Mouse (Mus musculus) layer of hippocampus, postnatal 14 days (tissue): Measurements from ENCODE around the gene D130043K22Rik. TPM values are rescaled to one million over a fixed set of nuclear protein-coding genes. Genes with fewer than 3 reads are reported as not detected.
"Not testable (repeated sequence)": the region's sequence is repeated elsewhere in the genome, so short reads cannot be mapped to it uniquely, and the experiment has no call there.

ENCODE experiments used
- DNase-seq, 2 experiments: peaks; one replicate each; pipeline ENCODE4 v3.0.0; 2021 to 2022; ENCODE audit warnings: low spot score in 2 of 2, mixed read lengths in 1 of 2
- total RNA-seq, 2 experiments: library from RNA; stranded (reverse); gene quantifications; 2 replicates each; pipeline ENCODE4 v1.2.3; 2021

D130043K22Rik gene
- total RNA-seq, 2 experiments from 2014 or later = 27.8 to 28.1 TPM

- peak; percentile 93 to 94 for DNase-seq
Measured at GRCm38 (mm10) chr13:24831353-24832130, 13.4 kb upstream of the D130043K22Rik start, which contains the start of the genes Acot13 and Tdp2. Gene Acot13 (minus strand): TSS chr13:24831540. Gene Tdp2 (plus strand): TSS chr13:24831679.

- no peak for DNase-seq
Measured at GRCm38 (mm10) chr13:24832131-24832810, 12.7 kb upstream of the D130043K22Rik start.

- DNase-seq = no peak
Measured at GRCm38 (mm10) chr13:24832811-24833155, 12.2 kb upstream of the D130043K22Rik start.

GRCm38 (mm10) chr13:24837765-24838164 is 7.2 kb upstream of the D130043K22Rik start:
- not testable (repeated sequence) for DNase-seq

- no peak for DNase-seq
Measured at GRCm38 (mm10) chr13:24839831-24840230, 5.1 kb upstream of the D130043K22Rik start.

- no peak for DNase-seq
Measured at GRCm38 (mm10) chr13:24841702-24842101, 3.2 kb upstream of the D130043K22Rik start.

- no peak for DNase-seq
Measured at GRCm38 (mm10) chr13:24849318-24849717, 4.4 kb downstream of the D130043K22Rik start.

GRCm38 (mm10) chr13:24851989-24852388 is 7.1 kb downstream of the D130043K22Rik start:
- DNase-seq = no peak

GRCm38 (mm10) chr13:24852570-24852969 is 7.6 kb downstream of the D130043K22Rik start:
- DNase-seq = no peak

GRCm38 (mm10) chr13:24859115-24859514 is 14.2 kb downstream of the D130043K22Rik start:
- DNase-seq = no peak

GRCm38 (mm10) chr13:24861084-24861483 is 16.1 kb downstream of the D130043K22Rik start:
- DNase-seq = no peak

GRCm38 (mm10) chr13:24862021-24862420 is 17.1 kb downstream of the D130043K22Rik start:
- DNase-seq = no peak

- DNase-seq = peak in 1 of 2 experiments; percentile 12
Measured at GRCm38 (mm10) chr13:24862520-24862919, 17.6 kb downstream of the D130043K22Rik start.

- DNase-seq = no peak
Measured at GRCm38 (mm10) chr13:24866430-24867402, 21.8 kb downstream of the D130043K22Rik start.

GRCm38 (mm10) chr13:24867789-24868188 is 22.9 kb downstream of the D130043K22Rik start:
- DNase-seq = no peak

- no peak for DNase-seq
Measured at GRCm38 (mm10) chr13:24868233-24868632, 23.3 kb downstream of the D130043K22Rik start.

GRCm38 (mm10) chr13:24879359-24880040 is 34.6 kb downstream of the D130043K22Rik start:
- DNase-seq = no peak

GRCm38 (mm10) chr13:24880208-24880607 is 35.3 kb downstream of the D130043K22Rik start:
- DNase-seq = no peak

GRCm38 (mm10) chr13:24880704-24881103 is 35.8 kb downstream of the D130043K22Rik start:
- DNase-seq = no peak

GRCm38 (mm10) chr13:24882411-24882810 is 37.5 kb downstream of the D130043K22Rik start:
- DNase-seq = peak in 1 of 2 experiments; percentile 8
